Mouse (Mus musculus) lung, embryonic 16.5 days (tissue): Measurements from ENCODE around the gene Vmn1r85. TPM values are rescaled to one million over a fixed set of nuclear protein-coding genes. Genes with fewer than 3 reads are reported as not detected.

Source experiments
- ATAC-seq: fragments of 200-750 bp; cut with Nextera tagmentation; 2 replicates; pipeline ENCODE4 v1.8.0; 2017; ENCODE audit warnings: low read depth, mild to moderate bottlenecking, moderate library complexity
- H3K27ac ChIP-seq: fragments of 300-500 bp; sonication (generic); 2 replicates; pipeline ENCODE4 v1.5.1; 2014; ENCODE audit warnings: mild to moderate bottlenecking, control low read depth, low read length
- H3K27me3 ChIP-seq: fragments of 300-500 bp; sonication (generic); 2 replicates; pipeline ENCODE4 v1.6.1; 2014; ENCODE audit warnings: low read depth, low read length, mixed read lengths; ENCODE audit not compliant: control insufficient read depth, insufficient read depth
- H3K36me3 ChIP-seq: fragments of 300-500 bp; sonication (generic); 2 replicates; pipeline ENCODE4 v1.6.1; 2014; ENCODE audit warnings: low read length; ENCODE audit not compliant: control insufficient read depth, insufficient read depth
- H3K4me1 ChIP-seq: fragments of 300-500 bp; sonication (generic); replicated peaks from 2 replicates; pipeline ENCODE4 v1.6.1; 2014; ENCODE audit warnings: low read length, mixed read lengths; ENCODE audit not compliant: control insufficient read depth, insufficient read depth
- H3K4me2 ChIP-seq: fragments of 300-500 bp; sonication (generic); 2 replicates; pipeline ENCODE4 v1.6.1; 2014; ENCODE audit warnings: low read depth, low read length, control low read depth
- H3K4me3 ChIP-seq: fragments of 300-500 bp; sonication (generic); 2 replicates; pipeline ENCODE4 v1.5.1; 2014; ENCODE audit warnings: mild to moderate bottlenecking, low read length, control low read depth
- H3K9ac ChIP-seq: fragments of 300-500 bp; sonication (generic); 2 replicates; pipeline ENCODE4 v1.6.1; 2014; ENCODE audit warnings: low read length, control low read depth
- H3K9me3 ChIP-seq: fragments of 300-500 bp; sonication (generic); 2 replicates; pipeline ENCODE4 v1.6.1; 2016; ENCODE audit warnings: low read length; ENCODE audit not compliant: control insufficient read depth
- WGBS: fragments of 180-500 bp; shearing (Covaris S2); extraction: QIAGEN DNeasy Blood & Tissue Kit; methylation state at CpG from one replicate; pipeline ENCODE4 v1.1.7; 2014; 5-methylcytosine and 5-hydroxymethylcytosine counted together
- polyA plus RNA-seq: library from polyadenylated mRNA; unstranded; fragments of >200 nt; fragmentation: Nextera tagmentation; extraction: Ambion mirVana; gene quantifications from 2 replicates; pipeline ENCODE4 v1.2.1, GENCODE M21; 2015

Vmn1r85 gene
- polyA plus RNA-seq, 1 experiment from 2014 or later: not detected

GRCm38 (mm10) chr7:13043120-13043444, 51.9 kb downstream of the Vmn1r85 start:
- WGBS: 46% methylated on average over 16 of the region's 16 CpGs
- peaks cover 20% of the 10 kb centered on the region for H3K4me1 ChIP-seq
- no peak for ATAC-seq
- peaks cover 33% of the 10 kb centered on the region for H3K27me3 ChIP-seq
- H3K4me3 ChIP-seq: peak overlapping the region; percentile 55; the same call in 1 of the 2 replicates
- H3K9me3 ChIP-seq: peaks cover 8% of the 10 kb centered on the region
- no peaks in the 10 kb centered on the region for H3K36me3 ChIP-seq
- H3K4me2 ChIP-seq: peak overlapping the region; percentile 93; the same call in 1 of the 2 replicates
- H3K9ac ChIP-seq: peak overlapping the region; percentile 65; the same call in 1 of the 2 replicates
- no peak overlapping the region for H3K27ac ChIP-seq

GRCm38 (mm10) chr7:13042511-13042910, 52.5 kb downstream of the Vmn1r85 start:
- H3K4me1 ChIP-seq: peaks cover 20% of the 10 kb centered on the region
- no peaks in the 10 kb centered on the region for H3K36me3 ChIP-seq
- no peak for ATAC-seq
- H3K4me2 ChIP-seq: no peak overlapping the region
- peaks cover 33% of the 10 kb centered on the region for H3K27me3 ChIP-seq
- 73% methylated on average over 6 of the region's 6 CpGs for WGBS
- peaks cover 8% of the 10 kb centered on the region for H3K9me3 ChIP-seq
- no peak overlapping the region for H3K27ac ChIP-seq
- no peak overlapping the region for H3K9ac ChIP-seq
- H3K4me3 ChIP-seq: no peak overlapping the region

- no peak overlapping the region for H3K4me2 ChIP-seq
- peaks cover 2% of the 10 kb centered on the region; the same call in 1 of the 2 replicates for H3K36me3 ChIP-seq
- no peak overlapping the region for H3K9ac ChIP-seq
- WGBS: 47% methylated on average over 1 of the region's 1 CpGs
- peaks cover 27% of the 10 kb centered on the region for H3K4me1 ChIP-seq
- ATAC-seq: no peak
- no peak overlapping the region for H3K4me3 ChIP-seq
- peaks cover 8% of the 10 kb centered on the region for H3K9me3 ChIP-seq
- H3K27ac ChIP-seq: no peak overlapping the region
- H3K27me3 ChIP-seq: peaks cover 33% of the 10 kb centered on the region
These were observed 53.7 kb downstream of the Vmn1r85 start for GRCm38 (mm10) chr7:13041256-13041655.

GRCm38 (mm10) chr7:13039181-13039580, 55.8 kb downstream of the Vmn1r85 start:
- Histone ChIP-seq H3K9me3 (peaks cover 8% of the 10 kb centered on the region), H3K27me3 (peaks cover 21% of the 10 kb centered on the region), H3K4me3 (peak overlapping the region; percentile 83; the same call in 1 of the 2 replicates), H3K9ac (peak overlapping the region; percentile 97), H3K27ac (no peak overlapping the region), H3K4me1 (peaks cover 29% of the 10 kb centered on the region), H3K36me3 (peaks cover 14% of the 10 kb centered on the region), H3K4me2 (peak overlapping the region; percentile 91)
- WGBS: 68% methylated on average over 1 of the region's 1 CpGs
- no peak for ATAC-seq

GRCm38 (mm10) chr7:13038621-13039169, 56.3 kb downstream of the Vmn1r85 start:
- H3K4me2 ChIP-seq: peak overlapping the region; percentile 91
- peak overlapping the region; percentile 100 for H3K27ac ChIP-seq
- H3K4me1 ChIP-seq: peaks cover 27% of the 10 kb centered on the region
- 13% methylated on average over 15 of the region's 15 CpGs for WGBS
- no peak for ATAC-seq
- peaks cover 14% of the 10 kb centered on the region for H3K36me3 ChIP-seq
- H3K4me3 ChIP-seq: peak overlapping the region; percentile 83
- H3K27me3 ChIP-seq: peaks cover 16% of the 10 kb centered on the region
- peaks cover 8% of the 10 kb centered on the region for H3K9me3 ChIP-seq
- H3K9ac ChIP-seq: peak overlapping the region; percentile 97

- Histone ChIP-seq H3K36me3 (peaks cover 14% of the 10 kb centered on the region), H3K9me3 (peaks cover 3% of the 10 kb centered on the region), H3K27me3 (peaks cover 10% of the 10 kb centered on the region), H3K27ac (peak within 1 kb of the TSS; percentile 100), H3K4me3 (peak within 1 kb of the TSS; percentile 83), H3K9ac (peak within 1 kb of the TSS; percentile 97), H3K4me2 (peak within 1 kb of the TSS; percentile 91), H3K4me1 (peaks cover 27% of the 10 kb centered on the region)
- ATAC-seq: peak; percentile 94
- WGBS: under 1% methylated on average over 56 of the region's 65 CpGs
These were observed 56.9 kb downstream of the Vmn1r85 start, which contains the start of gene Ube2m for GRCm38 (mm10) chr7:13037901-13038555. Gene Ube2m, minus strand, starts transcription at chr7:13038275.

- H3K4me1 ChIP-seq: peaks cover 27% of the 10 kb centered on the region
- peaks cover 15% of the 10 kb centered on the region for H3K36me3 ChIP-seq
- 0% methylated on average over 30 of the region's 33 CpGs for WGBS
- peaks cover 3% of the 10 kb centered on the region; the same call in 1 of the 2 replicates for H3K27me3 ChIP-seq
- H3K4me3 ChIP-seq: peak overlapping the region; percentile 83
- H3K9ac ChIP-seq: peak overlapping the region; percentile 97
- H3K4me2 ChIP-seq: peak overlapping the region; percentile 91
- H3K27ac ChIP-seq: peak overlapping the region; percentile 100
- H3K9me3 ChIP-seq: no peaks in the 10 kb centered on the region
- ATAC-seq: peak; percentile 5; the same call in 1 of the 2 replicates
These were observed 57.6 kb downstream of the Vmn1r85 start for GRCm38 (mm10) chr7:13037366-13037765.

- Histone ChIP-seq H3K4me2 (peak overlapping the region; percentile 91), H3K27me3 (0 out of 2 replicates have a peak, but pooled peaks cover 3% of the 10 kb centered on the region), H3K36me3 (peaks cover 21% of the 10 kb centered on the region), H3K9ac (peak overlapping the region; percentile 97), H3K9me3 (no peaks in the 10 kb centered on the region), H3K27ac (peak overlapping the region; percentile 100; the same call in 1 of the 2 replicates), H3K4me3 (peak overlapping the region; percentile 83), H3K4me1 (peaks cover 27% of the 10 kb centered on the region)
- 27% methylated on average over 4 of the region's 4 CpGs for WGBS
- no peak for ATAC-seq
These were observed 58.2 kb downstream of the Vmn1r85 start for GRCm38 (mm10) chr7:13036806-13037205.

- H3K9ac ChIP-seq: peak overlapping the region; percentile 40; the same call in 1 of the 2 replicates
- H3K4me2 ChIP-seq: peak overlapping the region; percentile 80
- no peak overlapping the region for H3K4me3 ChIP-seq
These were observed 59.6 kb downstream of the Vmn1r85 start for GRCm38 (mm10) chr7:13035211-13035855.

More at GRCm38 (mm10) chr7:13035211-13035855, 59.6 kb downstream of the Vmn1r85 start:
- Histone ChIP-seq H3K27ac (peak overlapping the region; percentile 86; the same call in 1 of the 2 replicates), H3K36me3 (peaks cover 34% of the 10 kb centered on the region), H3K27me3 (no peaks in the 10 kb centered on the region), H3K4me1 (peaks cover 27% of the 10 kb centered on the region), H3K9me3 (no peaks in the 10 kb centered on the region)
- no peak for ATAC-seq
- 76% methylated on average over 17 of the region's 17 CpGs for WGBS
